Mouse (Mus musculus) right cerebral cortex, postnatal 14 days (tissue): ENCODE data around the gene Eif4e2.

ENCODE experiments used
- DNase-seq: peaks from one replicate; pipeline ENCODE4 v3.0.0; 2022

Eif4e2 gene

GRCm38 (mm10) chr1:87264134-87265006 lies 50.7 kb downstream of the Eif4e2 start, which contains the start of gene Efhd1:
Gene Efhd1, plus strand, starts transcription at chr1:87264363.
- peak; percentile 23 for DNase-seq

GRCm38 (mm10) chr1:87265200-87265599 lies 51.5 kb downstream of the Eif4e2 start:
- DNase-seq: no peak

GRCm38 (mm10) chr1:87266296-87267090 lies 52.8 kb downstream of the Eif4e2 start:
- DNase-seq: no peak

GRCm38 (mm10) chr1:87270204-87270603 lies 56.5 kb downstream of the Eif4e2 start:
- DNase-seq: no peak

- no peak for DNase-seq
These were observed 57.1 kb downstream of the Eif4e2 start for GRCm38 (mm10) chr1:87270641-87271467.

- no peak for DNase-seq
These were observed 57.9 kb downstream of the Eif4e2 start for GRCm38 (mm10) chr1:87271596-87271995.

- no peak for DNase-seq
These were observed 58.7 kb downstream of the Eif4e2 start for GRCm38 (mm10) chr1:87272462-87272861.

GRCm38 (mm10) chr1:87273514-87273942 lies 59.8 kb downstream of the Eif4e2 start:
- no peak for DNase-seq

- no peak for DNase-seq
These were observed 60.4 kb downstream of the Eif4e2 start for GRCm38 (mm10) chr1:87274134-87274533.

- no peak for DNase-seq
These were observed 61.4 kb downstream of the Eif4e2 start for GRCm38 (mm10) chr1:87275151-87275550.

- DNase-seq: no peak
These were observed 62.3 kb downstream of the Eif4e2 start for GRCm38 (mm10) chr1:87276056-87276455.

GRCm38 (mm10) chr1:87280281-87280680 lies 66.6 kb downstream of the Eif4e2 start:
- DNase-seq: no peak

- DNase-seq: no peak
These were observed 68.1 kb downstream of the Eif4e2 start for GRCm38 (mm10) chr1:87281599-87282412.

- no peak for DNase-seq
These were observed 68.7 kb downstream of the Eif4e2 start for GRCm38 (mm10) chr1:87282413-87282788.

- DNase-seq: no peak
These were observed 69.8 kb downstream of the Eif4e2 start for GRCm38 (mm10) chr1:87283410-87283960.

GRCm38 (mm10) chr1:87287105-87287504 lies 73.4 kb downstream of the Eif4e2 start:
- DNase-seq: no peak
